Mouse (Mus musculus): ENCODE results near the gene Olfr1380.
"Not testable (repeated sequence)": the region's sequence is repeated elsewhere in the genome, so short reads cannot be mapped to it uniquely, and the experiment has no call there.

Gene Olfr1380

GRCm38 (mm10) chr11:49556578-49556977 lies at the start of gene Olfr1380:
Gene Olfr1380, plus strand, starts transcription at chr11:49556878.
- DNase-seq, result not testable (repeated sequence)

GRCm38 (mm10) chr11:49518086-49518485 lies 38.6 kb upstream of the Olfr1380 start:
- no peak for DNase-seq

GRCm38 (mm10) chr11:49519348-49519747 lies 37.3 kb upstream of the Olfr1380 start, which contains the start of gene Olfr1383:
Gene Olfr1383, plus strand, starts transcription at chr11:49519648.
- no peak for DNase-seq

- no peak for DNase-seq
Observed at GRCm38 (mm10) chr11:49527947-49528346, 28.7 kb upstream of the Olfr1380 start, which contains the start of gene Olfr1382. Gene Olfr1382, plus strand, starts transcription at chr11:49528247.

- no peak for DNase-seq
Observed at GRCm38 (mm10) chr11:49532761-49533160, 23.9 kb upstream of the Olfr1380 start.

- not testable (repeated sequence) for DNase-seq
Observed at GRCm38 (mm10) chr11:49536631-49537030, 20.0 kb upstream of the Olfr1380 start.

GRCm38 (mm10) chr11:49543149-49543548 lies 13.5 kb upstream of the Olfr1380 start, which contains the start of gene Olfr1381:
Gene Olfr1381, plus strand, starts transcription at chr11:49543449.
- DNase-seq, result not testable (repeated sequence)

- not testable (repeated sequence) for DNase-seq
Observed at GRCm38 (mm10) chr11:49554033-49554432, 2.6 kb upstream of the Olfr1380 start.

- DNase-seq, result not testable (repeated sequence)
Observed at GRCm38 (mm10) chr11:49575054-49575453, 18.4 kb downstream of the Olfr1380 start.

GRCm38 (mm10) chr11:49580452-49580851 lies 23.8 kb downstream of the Olfr1380 start:
- not testable (repeated sequence) for DNase-seq

- no peak for DNase-seq
Observed at GRCm38 (mm10) chr11:49590213-49590612, 33.5 kb downstream of the Olfr1380 start.

- DNase-seq, result not testable (repeated sequence)
Observed at GRCm38 (mm10) chr11:49597149-49597548, 40.5 kb downstream of the Olfr1380 start.

- DNase-seq, result not testable (repeated sequence)
Observed at GRCm38 (mm10) chr11:49608306-49608705, 51.6 kb downstream of the Olfr1380 start.

GRCm38 (mm10) chr11:49608938-49609867 lies 52.5 kb downstream of the Olfr1380 start, which contains the start of gene Flt4:
Gene Flt4, plus strand, starts transcription at chr11:49609263.
- not testable (repeated sequence) for DNase-seq

- not testable (repeated sequence) for DNase-seq
Observed at GRCm38 (mm10) chr11:49609868-49610824, 53.5 kb downstream of the Olfr1380 start.

GRCm38 (mm10) chr11:49611349-49611748 lies 54.7 kb downstream of the Olfr1380 start:
- DNase-seq, result not testable (repeated sequence)

- no peak for DNase-seq
Observed at GRCm38 (mm10) chr11:49612154-49612553, 55.5 kb downstream of the Olfr1380 start.

GRCm38 (mm10) chr11:49613349-49613748 lies 56.7 kb downstream of the Olfr1380 start:
- no peak for DNase-seq
